Mouse (Mus musculus): Measurements from ENCODE around the gene Lpo. TPM values are rescaled to one million over a fixed set of nuclear protein-coding genes. Genes with fewer than 3 reads are reported as not detected.

The Lpo gene
- total and polyA plus RNA-seq, 2 experiments from 2014 or later, result 3.3 to 3.4 TPM

- no peak for TF ChIP-seq CTCF (IDR thresholded peaks at IDR 0.05; ENCODE audit: low read depth)
- H3K9ac ChIP-seq (replicated peaks; ENCODE audit: low read length), result no peak overlapping the region
- H3K27me3 ChIP-seq (ENCODE audit: insufficient read depth, low read length), result no peaks in the 10 kb centered on the region
- H3K27ac ChIP-seq, result no peak overlapping the region
- no peaks in the 10 kb centered on the region for H3K4me1 ChIP-seq (ENCODE audit: insufficient read depth, low read length)
- H3K9me3 ChIP-seq (ENCODE audit: low read length), result no peaks in the 10 kb centered on the region
- DNase-seq (ENCODE audit: low spot score) (no peak), ATAC-seq (no peak)
- no peak overlapping the region for H3K4me2 ChIP-seq (ENCODE audit: low read depth, low read length)
- 86% methylated on average over 11 of the region's 11 CpGs for WGBS
- no peak overlapping the region for H3K4me3 ChIP-seq (ENCODE audit: low read length)
- peaks cover 3% of the 10 kb centered on the region for H3K36me3 ChIP-seq (ENCODE audit: insufficient read depth, low read length)
These were observed 31.2 kb upstream of the Lpo start for GRCm38 (mm10) chr11:87859273-87859672.

GRCm38 (mm10) chr11:87854550-87854949 is 26.5 kb upstream of the Lpo start:
- no peak for TF ChIP-seq CTCF (IDR thresholded peaks at IDR 0.05; ENCODE audit: low read depth)

GRCm38 (mm10) chr11:87853597-87853954 is 25.5 kb upstream of the Lpo start:
- Histone ChIP-seq H3K9ac (replicated peaks; ENCODE audit: low read length) (peak overlapping the region; percentile 44), H3K9me3 (ENCODE audit: low read length) (no peaks in the 10 kb centered on the region), H3K4me3 (ENCODE audit: low read length) (peak overlapping the region; percentile 48), H3K4me2 (ENCODE audit: low read depth, low read length) (peak overlapping the region; percentile 94), H3K27ac (peak overlapping the region; percentile 83), H3K4me1 (ENCODE audit: insufficient read depth, low read length) (no peaks in the 10 kb centered on the region), H3K27me3 (ENCODE audit: insufficient read depth, low read length) (no peaks in the 10 kb centered on the region), H3K36me3 (ENCODE audit: insufficient read depth, low read length) (no peaks in the 10 kb centered on the region; the same call in none of the 2 replicates)
- peak; percentile 7 for DNase-seq (ENCODE audit: low spot score)
- 28% methylated on average over 8 of the region's 8 CpGs for WGBS
- TF ChIP-seq CTCF (IDR thresholded peaks at IDR 0.05; ENCODE audit: low read depth), result no peak
- peak; percentile 57; the same call in 1 of the 2 replicates for ATAC-seq

More at GRCm38 (mm10) chr11:87854550-87854949, 26.5 kb upstream of the Lpo start:
- DNase-seq (ENCODE audit: low spot score) (no peak), ATAC-seq (no peak)
- Histone ChIP-seq H3K9ac (replicated peaks; ENCODE audit: low read length) (no peak overlapping the region), H3K27ac (no peak overlapping the region), H3K9me3 (ENCODE audit: low read length) (no peaks in the 10 kb centered on the region), H3K36me3 (ENCODE audit: insufficient read depth, low read length) (no peaks in the 10 kb centered on the region; the same call in none of the 2 replicates), H3K4me3 (ENCODE audit: low read length) (no peak overlapping the region), H3K4me2 (ENCODE audit: low read depth, low read length) (no peak overlapping the region), H3K4me1 (ENCODE audit: insufficient read depth, low read length) (no peaks in the 10 kb centered on the region), H3K27me3 (ENCODE audit: insufficient read depth, low read length) (no peaks in the 10 kb centered on the region)
- WGBS, result 90% methylated on average over 7 of the region's 7 CpGs

GRCm38 (mm10) chr11:87852690-87853596 is 24.9 kb upstream of the Lpo start, which contains the start of gene Mks1:
Gene Mks1 (plus strand): TSS chr11:87853215.
- H3K4me3 ChIP-seq (ENCODE audit: low read length), result peak within 1 kb of the TSS; percentile 48
- H3K9me3 ChIP-seq (ENCODE audit: low read length), result no peaks in the 10 kb centered on the region
- H3K4me2 ChIP-seq (ENCODE audit: low read depth, low read length), result peak within 1 kb of the TSS; percentile 94
- peak within 1 kb of the TSS; percentile 83 for H3K27ac ChIP-seq
- WGBS, result 5% methylated on average over 40 of the region's 40 CpGs
- H3K27me3 ChIP-seq (ENCODE audit: insufficient read depth, low read length), result no peaks in the 10 kb centered on the region
- no peaks in the 10 kb centered on the region for H3K36me3 ChIP-seq (ENCODE audit: insufficient read depth, low read length)
- H3K4me1 ChIP-seq (ENCODE audit: insufficient read depth, low read length), result no peaks in the 10 kb centered on the region
- peak; percentile 96 for ATAC-seq
- DNase-seq (ENCODE audit: low spot score), result peak; percentile 97
- 0 out of 2 replicates have a peak, but pooled peaks have one; percentile 3 for TF ChIP-seq CTCF (IDR thresholded peaks at IDR 0.05; ENCODE audit: low read depth)
- peak within 1 kb of the TSS; percentile 44 for H3K9ac ChIP-seq (replicated peaks; ENCODE audit: low read length)

- peak; percentile 7 for DNase-seq (ENCODE audit: low spot score)
These were observed 19.8 kb upstream of the Lpo start for GRCm38 (mm10) chr11:87847884-87848283.

GRCm38 (mm10) chr11:87846968-87847600 is 19.0 kb upstream of the Lpo start:
- Histone ChIP-seq H3K27ac (no peak overlapping the region), H3K4me3 (ENCODE audit: low read length) (no peak overlapping the region), H3K4me2 (ENCODE audit: low read depth, low read length) (no peak overlapping the region), H3K36me3 (ENCODE audit: insufficient read depth, low read length) (no peaks in the 10 kb centered on the region), H3K9ac (replicated peaks; ENCODE audit: low read length) (no peak overlapping the region), H3K9me3 (ENCODE audit: low read length) (no peaks in the 10 kb centered on the region), H3K27me3 (ENCODE audit: insufficient read depth, low read length) (no peaks in the 10 kb centered on the region), H3K4me1 (ENCODE audit: insufficient read depth, low read length) (no peaks in the 10 kb centered on the region)
- no peak for TF ChIP-seq CTCF (IDR thresholded peaks at IDR 0.05; ENCODE audit: low read depth)
- ATAC-seq (no peak), DNase-seq (ENCODE audit: low spot score) (no peak)
- 76% methylated on average over 12 of the region's 12 CpGs for WGBS

More at GRCm38 (mm10) chr11:87847884-87848283, 19.8 kb upstream of the Lpo start:
- H3K4me3 ChIP-seq (ENCODE audit: low read length), result no peak overlapping the region
- no peak overlapping the region for H3K4me2 ChIP-seq (ENCODE audit: low read depth, low read length)
- 64% methylated on average over 6 of the region's 6 CpGs for WGBS
- no peak overlapping the region for H3K9ac ChIP-seq (replicated peaks; ENCODE audit: low read length)
- H3K36me3 ChIP-seq (ENCODE audit: insufficient read depth, low read length), result no peaks in the 10 kb centered on the region
- no peaks in the 10 kb centered on the region for H3K27me3 ChIP-seq (ENCODE audit: insufficient read depth, low read length)
- no peak for ATAC-seq
- H3K9me3 ChIP-seq (ENCODE audit: low read length), result no peaks in the 10 kb centered on the region
- no peaks in the 10 kb centered on the region for H3K4me1 ChIP-seq (ENCODE audit: insufficient read depth, low read length)
- no peak overlapping the region for H3K27ac ChIP-seq
- no peak for TF ChIP-seq CTCF (IDR thresholded peaks at IDR 0.05; ENCODE audit: low read depth)

All from hindbrain, postnatal 0 days (tissue).